Mouse (Mus musculus): ENCODE measurements around the gene Pts. TPM values are rescaled to one million over a fixed set of nuclear protein-coding genes. Genes with fewer than 3 reads are reported as not detected.

Gene Pts
- total RNA-seq, 4 experiments from 2014 or later: 28.2 to 31.7 (median 29.5) TPM

DNA sequence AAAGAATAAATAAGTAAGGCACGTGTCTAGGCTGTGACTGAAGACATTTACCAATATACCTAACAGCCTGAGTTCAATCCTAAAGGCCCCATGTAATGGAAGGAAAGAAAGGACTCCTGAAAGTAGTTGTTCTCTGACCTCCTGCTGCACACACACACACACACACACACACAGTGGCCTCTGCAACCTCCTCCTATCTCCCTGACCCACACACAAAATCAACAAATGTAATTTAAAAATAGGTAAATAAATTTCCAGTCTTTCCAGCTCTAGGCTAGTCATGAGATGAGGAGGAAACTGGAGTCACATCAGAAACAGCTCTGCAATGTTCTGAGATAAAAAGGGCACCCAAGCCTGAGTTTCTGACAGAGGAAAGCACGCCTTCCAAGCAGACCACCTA lies 34.7 kb downstream of the Pts start:
- DNase-seq (ENCODE audit: low spot score in 2 of 2): no peak

DNA sequence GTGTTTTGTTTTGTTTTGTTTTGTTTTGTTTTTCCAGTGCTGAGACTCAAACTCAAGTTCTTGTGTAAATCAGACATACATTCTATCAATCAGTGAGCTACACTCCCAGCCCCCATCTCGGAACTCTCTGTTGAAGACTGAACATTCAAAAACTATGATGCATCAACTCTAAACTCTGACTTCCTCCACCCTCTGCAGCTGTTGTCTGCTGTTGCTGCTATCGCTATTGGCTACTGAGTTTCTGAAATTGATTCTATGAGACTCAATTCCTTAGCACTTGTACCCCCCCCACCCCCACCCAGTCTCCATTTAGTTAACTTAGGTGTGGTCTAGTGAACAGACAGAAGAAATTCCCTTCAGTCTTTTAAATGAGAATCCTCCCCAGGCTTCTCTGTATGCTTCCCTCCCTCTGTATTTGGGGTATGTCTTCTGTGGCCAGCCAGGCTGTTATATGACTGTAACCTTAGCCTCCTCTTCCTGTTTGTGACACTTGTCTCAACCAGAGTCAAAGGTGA lies 36.9 kb downstream of the Pts start:
- no peak for DNase-seq (ENCODE audit: low spot score in 2 of 2)

DNA sequence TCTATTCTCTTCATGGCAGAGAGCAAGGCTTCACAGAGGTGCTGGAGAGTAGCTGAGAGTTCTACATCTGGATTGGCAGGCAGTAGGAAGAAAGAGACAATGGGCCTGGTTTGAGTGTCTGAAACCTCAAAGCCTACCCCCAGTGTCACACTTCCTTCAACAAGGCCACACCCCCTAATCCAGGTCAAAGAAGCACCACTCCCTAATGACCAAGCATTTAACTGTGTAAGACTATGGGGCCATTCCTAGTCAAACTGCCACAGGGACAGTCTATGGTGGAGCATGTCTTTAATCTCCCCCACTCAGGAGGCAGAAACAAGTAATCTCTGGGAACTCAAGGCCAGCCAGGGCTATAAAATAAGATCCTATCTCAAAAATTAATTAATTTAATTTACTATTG lies 37.7 kb downstream of the Pts start:
- no peak for DNase-seq (ENCODE audit: low spot score in 2 of 2)

DNA sequence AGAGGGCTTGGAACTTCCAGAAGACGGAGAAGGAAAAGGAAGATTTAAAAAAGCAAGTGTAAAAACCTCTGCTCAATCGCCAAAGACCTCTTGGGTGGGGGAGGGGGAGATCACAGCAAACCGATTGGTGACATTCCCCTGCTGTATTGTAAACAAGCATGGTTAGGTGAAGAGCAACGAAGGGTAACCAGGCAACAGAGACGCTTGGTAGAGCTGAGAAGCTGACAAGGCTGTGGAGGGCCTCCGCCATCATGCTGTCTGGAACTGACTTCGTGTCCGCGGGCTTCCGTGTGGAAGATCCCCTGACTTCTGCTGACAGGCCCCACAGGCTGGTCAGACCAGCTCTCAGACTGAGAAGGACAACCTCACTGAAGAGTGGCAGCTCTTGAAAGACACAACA lies 43.0 kb downstream of the Pts start:
- DNase-seq (ENCODE audit: low spot score in 2 of 2): no peak

DNA sequence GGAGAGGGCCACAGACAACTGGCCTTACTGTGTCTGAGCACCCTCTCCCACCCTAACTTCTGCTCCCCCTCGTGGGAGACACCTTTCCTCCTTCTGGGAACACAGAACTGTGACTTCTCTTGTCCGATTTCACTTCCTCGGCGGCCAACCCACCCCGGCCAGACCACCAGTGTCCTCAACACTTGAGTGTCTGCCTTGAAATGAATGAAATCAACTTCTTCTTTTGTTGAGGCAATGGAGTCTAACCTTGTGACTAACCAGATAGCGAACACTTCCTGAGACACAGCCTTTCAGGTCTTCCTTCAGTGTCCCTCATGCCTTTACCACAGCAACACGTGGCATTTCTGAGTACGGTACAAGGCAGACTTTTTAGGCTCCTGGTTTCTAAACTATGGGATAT lies 45.8 kb downstream of the Pts start:
- no peak for DNase-seq (ENCODE audit: low spot score in 2 of 2)

DNA sequence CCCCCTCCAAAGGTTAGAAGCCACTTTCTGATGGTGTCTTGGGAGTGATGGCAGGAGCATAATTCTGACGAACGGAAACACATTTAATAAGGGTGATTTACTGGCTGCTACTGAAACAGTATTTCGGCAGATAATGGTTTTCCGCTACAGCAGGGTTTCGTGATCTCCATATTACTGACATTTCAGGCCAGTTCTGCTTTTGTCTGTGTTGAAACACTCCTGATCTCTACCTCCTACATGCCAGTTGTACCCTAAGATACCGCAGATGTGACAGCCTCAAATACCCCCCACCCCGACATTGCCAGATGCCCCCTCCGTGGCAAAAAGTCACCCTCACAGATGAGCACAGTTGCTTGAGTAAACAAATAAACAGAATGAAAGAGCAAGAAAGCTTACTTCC lies 49.0 kb downstream of the Pts start:
- no peak for DNase-seq (ENCODE audit: low spot score in 2 of 2)

DNA sequence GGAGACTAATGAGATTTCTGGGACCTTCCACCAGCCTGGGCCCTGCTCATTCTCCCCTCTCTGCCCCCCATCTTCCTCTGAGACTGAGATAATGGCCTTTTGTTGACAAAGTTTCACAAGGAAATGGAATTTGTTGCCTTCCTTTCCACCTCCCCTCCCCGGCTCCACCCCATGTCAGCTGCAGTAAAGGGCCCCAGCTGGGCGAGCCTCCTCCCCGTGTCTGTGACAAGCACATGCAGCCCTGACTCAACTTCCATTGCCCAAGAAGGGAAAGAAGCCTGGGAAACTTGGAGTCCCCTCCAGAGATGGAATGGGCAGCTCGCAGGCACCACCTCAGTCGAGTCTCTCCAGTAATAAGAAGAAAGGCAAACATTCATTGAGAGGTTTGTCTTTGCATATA lies 49.7 kb downstream of the Pts start:
- DNase-seq (ENCODE audit: low spot score in 2 of 2): no peak

DNA sequence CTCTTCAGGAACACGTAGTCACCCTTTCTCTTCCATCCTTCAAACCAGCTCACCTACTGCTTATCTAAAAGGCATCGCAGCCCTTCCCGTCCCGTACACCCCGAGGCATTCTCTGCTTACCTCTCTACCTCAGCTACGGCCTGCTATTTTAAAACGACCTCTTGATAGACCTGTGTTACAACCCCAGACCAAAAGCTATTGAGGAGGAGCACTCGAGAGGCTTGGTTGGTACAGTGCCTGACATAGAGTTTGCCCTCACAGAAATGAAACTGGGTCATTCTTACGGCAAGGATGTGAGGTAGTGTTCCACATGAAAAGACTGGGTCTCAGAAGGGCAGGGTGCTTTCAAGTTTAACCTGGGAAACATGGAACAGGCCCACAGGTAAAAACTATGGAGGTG lies 51.3 kb downstream of the Pts start:
- DNase-seq (ENCODE audit: low spot score in 2 of 2): no peak

DNA sequence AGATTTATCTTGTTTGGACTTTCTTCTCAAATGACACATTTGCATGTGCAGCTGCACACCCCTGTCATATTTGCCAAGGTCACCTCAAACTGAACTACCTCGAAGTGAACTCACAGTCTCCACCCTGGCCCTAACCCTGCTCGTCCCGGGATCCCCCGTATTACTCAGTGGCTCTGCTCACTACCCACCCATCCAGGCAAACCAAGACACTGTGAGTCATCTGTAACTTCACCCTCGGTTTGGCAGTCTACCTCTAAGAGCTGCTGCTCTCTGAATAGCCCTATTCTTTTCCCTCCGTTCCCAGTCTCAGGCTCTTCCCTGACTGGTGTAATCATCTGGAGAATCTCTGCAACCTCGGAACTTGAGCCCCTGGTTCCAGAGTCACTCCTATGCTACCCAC lies 51.9 kb downstream of the Pts start:
- DNase-seq (ENCODE audit: low spot score in 2 of 2): no peak

DNA sequence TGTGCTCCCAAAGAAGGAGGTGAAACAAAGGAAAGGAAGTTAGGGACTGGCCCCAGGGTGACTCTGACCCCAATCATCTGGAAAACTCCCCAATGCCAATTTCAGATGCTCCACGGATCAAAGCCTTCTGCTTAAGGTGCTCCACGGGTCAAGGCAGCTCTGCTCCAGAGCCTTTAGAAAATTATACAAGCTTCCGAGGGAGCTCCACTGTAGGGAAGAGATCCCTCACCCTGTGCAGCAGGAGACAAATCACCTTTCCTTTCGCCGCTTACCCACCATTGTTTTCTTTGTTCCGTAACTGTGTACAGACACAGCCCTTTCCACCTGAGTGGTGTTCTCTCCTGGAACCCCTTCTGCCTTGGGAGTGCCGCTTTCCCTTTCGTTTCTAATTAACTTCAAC lies 52.8 kb downstream of the Pts start:
- DNase-seq (ENCODE audit: low spot score in 2 of 2): no peak

DNA sequence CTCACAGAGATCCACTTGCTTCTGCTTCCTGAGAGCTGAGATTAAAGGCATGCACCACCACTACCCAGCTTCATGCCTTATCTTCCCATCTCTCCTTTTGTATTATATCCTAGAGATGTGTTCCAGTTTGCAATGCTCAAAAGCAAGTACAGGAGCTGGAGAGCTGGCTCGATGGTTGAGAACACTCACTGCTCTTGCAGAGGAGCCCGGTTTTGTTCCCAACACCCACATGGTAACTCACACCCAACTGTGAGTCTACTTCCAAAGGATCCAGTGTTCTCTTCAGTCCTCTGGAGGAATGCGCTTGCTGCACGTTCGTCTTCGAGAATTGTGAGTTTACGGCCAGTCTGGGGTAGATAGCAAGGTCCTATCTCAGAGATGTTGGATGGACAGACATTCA lies 53.2 kb downstream of the Pts start:
- DNase-seq (ENCODE audit: low spot score in 2 of 2): no peak

Other genes starting within 250 kb of the Pts start
- 100 to 1,000 TPM; 353 to 500 (median 419) TPM for gene Rpl10-ps3, start 183.8 kb downstream of the Pts start, total RNA-seq (2022)
- gene Plet1, start 34.2 kb downstream of the Pts start, total RNA-seq (2022): not detected
- gene Il18, start 26.1 kb upstream of the Pts start, total RNA-seq (2022): 10 to 100 TPM; 20.2 to 26.5 (median 25.1) TPM
- 1 to 10 TPM; 4.1 to 4.8 (median 4.4) TPM for gene Bco2, start 26.5 kb upstream of the Pts start, total RNA-seq (2022)
- gene Tex12, start 32.6 kb upstream of the Pts start, total RNA-seq (2022): not detected
- 100 to 1,000 TPM; 102 to 113 (median 109) TPM for gene Sdhd, start 75.1 kb upstream of the Pts start, total RNA-seq (2022)
- 100 to 1,000 TPM; 195 to 210 (median 203) TPM for gene Timm8b, start 75.2 kb upstream of the Pts start, total RNA-seq (2022)
- 1 to 10 TPM; 2.3 to 4.4 (median 3.2) TPM for gene Pih1d2, start 88.6 kb upstream of the Pts start, total RNA-seq (2022)
- gene Nkapd1, start 88.7 kb upstream of the Pts start, total RNA-seq (2022): 10 to 100 TPM; 19.5 to 20.4 (median 20.2) TPM
- 100 to 1,000 TPM; 110 to 123 (median 118) TPM for gene Dlat, start 131.1 kb upstream of the Pts start, total RNA-seq (2022)
- gene Dixdc1, start 210.8 kb upstream of the Pts start, total RNA-seq (2022): 10 to 100 TPM; 67.0 to 85.3 (median 71.8) TPM
- gene 2310030G06Rik, start 217.8 kb upstream of the Pts start, total RNA-seq (2022): 1 to 10 TPM; 2.7 to 3.7 (median 3.1) TPM
- 100 to 1,000 TPM; 157 to 185 (median 170) TPM for gene Cryab, start 222.6 kb upstream of the Pts start, total RNA-seq (2022)
- 1 to 10 TPM in 3 of 4 experiments, under 1 TPM in 1; 0.74 to 2.4 (median 1.9) TPM for gene Hspb2, start 223.6 kb upstream of the Pts start, total RNA-seq (2022)
- 1 to 10 TPM; 5.3 to 6.6 (median 5.8) TPM for gene Fdxacb1, start 239.5 kb upstream of the Pts start, total RNA-seq (2022)
- gene Alg9, start 246.3 kb upstream of the Pts start, total RNA-seq (2022): 10 to 100 TPM; 26.1 to 31.9 (median 29.0) TPM
- gene 1110032A03Rik, start 246.8 kb upstream of the Pts start, total RNA-seq (2022): 10 to 100 TPM; 32.3 to 39.7 (median 34.1) TPM